Mouse (Mus musculus) neural tube, postnatal 0 days (tissue): Measurements from ENCODE around the gene Immp2l. TPM values are rescaled to one million over a fixed set of nuclear protein-coding genes. Genes with fewer than 3 reads are reported as not detected.

Experiments used
- polyA plus RNA-seq: library from polyadenylated mRNA; unstranded; fragments of >200 nt; fragmentation: Nextera tagmentation; extraction: Ambion mirVana; gene quantifications from 2 replicates; pipeline ENCODE4 v1.2.1, GENCODE M21; 2015

Gene Immp2l
- polyA plus RNA-seq, result 5.8 and 6.7 TPM in 2 replicates

DNA sequence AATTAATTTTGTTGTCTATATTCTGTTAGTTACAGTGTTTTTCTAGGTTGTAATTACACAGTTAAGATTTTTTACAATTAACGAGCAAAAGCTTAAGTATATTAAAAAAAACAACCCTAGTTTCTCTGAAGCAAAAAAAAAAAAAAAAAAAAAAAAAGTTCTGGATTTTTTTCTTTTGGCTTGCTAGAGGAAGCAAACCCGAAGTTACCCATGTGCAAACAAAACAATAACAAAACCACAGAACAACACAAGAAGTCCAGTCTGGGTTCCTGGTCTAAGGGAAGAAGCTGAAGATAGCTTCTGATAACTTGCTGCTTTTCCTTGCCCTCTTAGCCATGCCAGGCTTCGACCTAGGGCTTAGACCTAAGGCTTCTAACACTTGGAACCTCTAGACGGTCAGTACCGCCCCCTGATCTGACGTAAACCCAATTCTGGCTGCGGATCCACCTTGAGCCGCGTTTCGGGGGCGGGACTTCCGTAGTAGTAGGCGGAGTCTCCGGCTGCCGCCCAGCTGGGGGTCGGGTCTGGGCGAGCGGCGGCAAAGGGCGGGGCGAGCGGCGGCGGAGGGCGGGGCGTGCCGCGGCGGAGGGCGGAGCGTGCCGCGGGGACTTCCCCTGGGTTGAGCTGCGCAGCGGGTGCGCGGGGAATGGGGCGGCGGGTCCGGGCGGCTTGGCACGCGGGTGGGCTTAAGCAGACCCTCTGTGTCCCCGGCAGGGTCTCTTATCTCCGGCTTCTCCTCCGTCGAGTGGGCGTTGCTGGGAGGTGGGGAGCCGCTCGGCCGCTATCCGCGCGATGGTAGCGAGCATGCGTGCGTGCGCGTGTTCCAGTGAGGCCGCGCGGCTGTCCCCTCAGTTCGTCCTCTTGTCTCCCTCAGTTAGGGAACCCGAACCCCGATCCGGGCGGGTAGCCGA, at the start of gene Immp2l:
Gene Immp2l (plus strand): TSS at position 580 of the 911 bp plus-strand sequence.

DNA sequence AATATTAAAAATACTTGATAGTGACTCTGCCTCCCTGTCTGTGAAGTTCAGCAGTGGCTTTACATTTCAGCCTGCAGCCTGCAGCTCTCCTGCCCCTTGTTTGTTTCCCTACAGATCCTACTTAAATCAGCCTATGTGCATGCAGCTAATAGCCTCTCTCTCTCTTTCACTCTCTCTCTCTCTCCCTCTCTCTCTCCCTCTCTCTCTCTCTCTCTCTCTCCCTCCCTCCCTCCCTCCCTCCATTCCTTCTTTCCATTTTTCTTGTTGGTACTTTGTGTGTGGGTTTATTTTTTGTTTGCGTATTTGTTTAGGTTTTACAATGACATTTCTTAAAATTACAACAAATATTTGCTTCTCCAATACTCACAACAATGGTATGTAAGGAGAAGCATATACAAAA, 462.4 kb downstream of the Immp2l start, which contains the start of gene Lrrn3:
Gene Lrrn3 (minus strand): TSS at position 101 of the 400 bp plus-strand sequence.

